Mouse (Mus musculus): ENCODE data around the gene Drosha. TPM values are rescaled to one million over a fixed set of nuclear protein-coding genes. Genes with fewer than 3 reads are reported as not detected.

Drosha gene
- polyA plus RNA-seq, 1 experiment from 2014 or later: 77.9 TPM

DNA sequence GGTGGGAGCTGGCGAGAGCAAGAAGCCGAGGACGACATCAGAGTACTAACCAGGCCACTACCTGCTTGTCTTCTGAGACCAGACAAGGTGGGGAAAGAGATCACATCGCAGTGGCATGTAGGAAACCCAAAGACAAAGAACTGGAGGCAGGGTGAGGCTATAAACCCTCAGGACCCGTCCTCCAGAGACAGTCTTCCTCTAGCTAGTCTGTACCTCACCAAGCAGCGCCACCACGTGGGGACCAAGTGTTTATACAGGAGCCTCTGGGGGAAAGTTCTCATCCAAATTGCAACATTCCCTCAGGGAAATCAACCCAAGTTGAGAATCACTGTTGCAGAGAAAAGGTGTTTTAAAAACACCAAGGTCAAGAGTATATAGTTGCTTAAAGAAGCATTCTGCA is 18.2 kb downstream of the Drosha start:
- H3K9me3 ChIP-seq (replicated peaks): no peaks in the 10 kb centered on the region
- H3K4me3 ChIP-seq: no peak overlapping the region
- H3K27ac ChIP-seq (replicated peaks): no peak overlapping the region
- H3K4me1 ChIP-seq: no peaks in the 10 kb centered on the region
- H3K27me3 ChIP-seq (ENCODE audit: low read depth, poor library complexity, severe bottlenecking): no peaks in the 10 kb centered on the region
- H3K36me3 ChIP-seq: peaks cover 99% of the 10 kb centered on the region
- DNase-seq (ENCODE audit: low spot score): no peak
- 79% methylated on average over 7 of the region's 7 CpGs for WGBS

GRCm38 (mm10) chr15:12848196-12848975 is 23.8 kb downstream of the Drosha start:
- H3K4me1 ChIP-seq: no peaks in the 10 kb centered on the region
- WGBS: 92% methylated on average over 11 of the region's 11 CpGs
- no peaks in the 10 kb centered on the region for H3K9me3 ChIP-seq (replicated peaks)
- no peaks in the 10 kb centered on the region for H3K27me3 ChIP-seq (ENCODE audit: low read depth, poor library complexity, severe bottlenecking)
- H3K36me3 ChIP-seq: peaks cover 100% of the 10 kb centered on the region
- no peak overlapping the region for H3K27ac ChIP-seq (replicated peaks)
- no peak for DNase-seq (ENCODE audit: low spot score)
- H3K4me3 ChIP-seq: no peak overlapping the region

- Histone ChIP-seq H3K9me3 (replicated peaks) (no peaks in the 10 kb centered on the region), H3K4me1 (no peaks in the 10 kb centered on the region), H3K4me3 (no peak overlapping the region), H3K27ac (replicated peaks) (no peak overlapping the region), H3K27me3 (ENCODE audit: low read depth, poor library complexity, severe bottlenecking) (no peaks in the 10 kb centered on the region), H3K36me3 (peaks cover 100% of the 10 kb centered on the region)
- WGBS: 91% methylated on average over 4 of the region's 4 CpGs
- DNase-seq (ENCODE audit: low spot score): no peak
Observed at GRCm38 (mm10) chr15:12849373-12849772, 24.8 kb downstream of the Drosha start.

DNA sequence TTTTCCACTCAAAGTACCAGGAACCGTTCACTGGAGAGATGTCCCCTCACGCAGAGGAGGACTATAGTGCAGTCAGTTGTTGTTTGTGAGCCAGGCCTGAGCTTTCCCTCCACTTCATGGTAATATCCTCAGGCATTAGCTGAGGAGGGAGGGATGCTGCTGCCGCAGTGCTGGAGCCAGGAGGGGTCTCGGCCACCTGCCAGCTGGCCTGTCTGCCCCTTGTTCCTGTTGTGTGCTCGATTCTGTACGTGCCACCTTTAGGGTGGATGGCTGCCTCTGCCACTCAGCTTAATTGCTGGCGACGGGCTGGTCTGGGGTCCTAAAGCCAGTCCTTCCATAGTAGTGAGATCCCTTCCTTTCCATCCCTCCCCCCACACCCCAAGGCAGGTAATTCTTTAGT is 28.9 kb downstream of the Drosha start:
- H3K36me3 ChIP-seq: peaks cover 98% of the 10 kb centered on the region
- no peaks in the 10 kb centered on the region for H3K9me3 ChIP-seq (replicated peaks)
- H3K27me3 ChIP-seq (ENCODE audit: low read depth, poor library complexity, severe bottlenecking): no peaks in the 10 kb centered on the region
- no peak overlapping the region for H3K4me3 ChIP-seq
- 96% methylated on average over 8 of the region's 8 CpGs for WGBS
- H3K4me1 ChIP-seq: no peaks in the 10 kb centered on the region
- DNase-seq (ENCODE audit: low spot score): no peak
- H3K27ac ChIP-seq (replicated peaks): no peak overlapping the region

- no peak overlapping the region for H3K4me3 ChIP-seq
- peaks cover 98% of the 10 kb centered on the region for H3K36me3 ChIP-seq
Observed at GRCm38 (mm10) chr15:12856780-12857179, 32.2 kb downstream of the Drosha start.

GRCm38 (mm10) chr15:12857840-12858516 is 33.4 kb downstream of the Drosha start:
- Histone ChIP-seq H3K27ac (replicated peaks) (no peak overlapping the region), H3K4me1 (no peaks in the 10 kb centered on the region), H3K36me3 (peaks cover 98% of the 10 kb centered on the region), H3K27me3 (ENCODE audit: low read depth, poor library complexity, severe bottlenecking) (no peaks in the 10 kb centered on the region), H3K4me3 (no peak overlapping the region), H3K9me3 (replicated peaks) (no peaks in the 10 kb centered on the region)
- no peak for DNase-seq (ENCODE audit: low spot score)
- WGBS: 89% methylated on average over 12 of the region's 12 CpGs

More at GRCm38 (mm10) chr15:12856780-12857179, 32.2 kb downstream of the Drosha start:
- WGBS: 96% methylated on average over 6 of the region's 6 CpGs
- H3K27me3 ChIP-seq (ENCODE audit: low read depth, poor library complexity, severe bottlenecking): no peaks in the 10 kb centered on the region
- no peaks in the 10 kb centered on the region for H3K9me3 ChIP-seq (replicated peaks)
- H3K27ac ChIP-seq (replicated peaks): no peak overlapping the region
- no peak for DNase-seq (ENCODE audit: low spot score)
- no peaks in the 10 kb centered on the region for H3K4me1 ChIP-seq

DNA sequence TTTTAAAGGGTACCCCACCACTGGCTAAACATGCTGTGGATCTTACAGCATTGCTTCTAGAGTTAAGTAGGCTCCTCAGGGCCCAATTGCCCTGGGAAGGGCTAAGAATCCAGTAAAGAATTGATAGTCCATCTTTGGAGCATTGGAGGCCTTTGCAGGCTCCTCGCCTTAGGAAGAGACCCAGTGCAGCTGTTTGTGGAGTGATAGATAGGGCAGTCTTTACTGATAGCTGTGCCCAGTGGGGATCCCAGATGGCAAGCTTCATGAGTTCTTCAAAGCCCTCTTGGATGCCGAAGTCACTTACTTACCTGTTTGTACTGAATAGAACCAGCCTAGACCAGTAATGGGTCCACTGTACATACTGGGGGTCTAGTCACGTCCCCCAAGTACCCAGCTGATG is 34.0 kb downstream of the Drosha start:
- H3K27me3 ChIP-seq (ENCODE audit: low read depth, poor library complexity, severe bottlenecking): no peaks in the 10 kb centered on the region
- H3K36me3 ChIP-seq: peaks cover 98% of the 10 kb centered on the region
- no peaks in the 10 kb centered on the region for H3K9me3 ChIP-seq (replicated peaks)
- H3K4me1 ChIP-seq: no peaks in the 10 kb centered on the region
- H3K4me3 ChIP-seq: no peak overlapping the region
- 90% methylated on average over 3 of the region's 3 CpGs for WGBS
- H3K27ac ChIP-seq (replicated peaks): no peak overlapping the region
- DNase-seq (ENCODE audit: low spot score): no peak

- DNase-seq (ENCODE audit: low spot score): no peak
- no peak overlapping the region for H3K4me3 ChIP-seq
- 83% methylated on average over 3 of the region's 3 CpGs for WGBS
- H3K36me3 ChIP-seq: peaks cover 98% of the 10 kb centered on the region
- H3K27ac ChIP-seq (replicated peaks): no peak overlapping the region
- H3K4me1 ChIP-seq: no peaks in the 10 kb centered on the region
- H3K9me3 ChIP-seq (replicated peaks): no peaks in the 10 kb centered on the region
- H3K27me3 ChIP-seq (ENCODE audit: low read depth, poor library complexity, severe bottlenecking): no peaks in the 10 kb centered on the region
Observed at GRCm38 (mm10) chr15:12862061-12862460, 37.4 kb downstream of the Drosha start.

- Histone ChIP-seq H3K36me3 (peaks cover 99% of the 10 kb centered on the region), H3K27me3 (ENCODE audit: low read depth, poor library complexity, severe bottlenecking) (no peaks in the 10 kb centered on the region), H3K4me1 (no peaks in the 10 kb centered on the region), H3K4me3 (no peak overlapping the region), H3K9me3 (replicated peaks) (no peaks in the 10 kb centered on the region), H3K27ac (replicated peaks) (no peak overlapping the region)
- WGBS: 90% methylated on average over 1 of the region's 1 CpGs
- DNase-seq (ENCODE audit: low spot score): no peak
Observed at GRCm38 (mm10) chr15:12863669-12864068, 39.1 kb downstream of the Drosha start.

DNA sequence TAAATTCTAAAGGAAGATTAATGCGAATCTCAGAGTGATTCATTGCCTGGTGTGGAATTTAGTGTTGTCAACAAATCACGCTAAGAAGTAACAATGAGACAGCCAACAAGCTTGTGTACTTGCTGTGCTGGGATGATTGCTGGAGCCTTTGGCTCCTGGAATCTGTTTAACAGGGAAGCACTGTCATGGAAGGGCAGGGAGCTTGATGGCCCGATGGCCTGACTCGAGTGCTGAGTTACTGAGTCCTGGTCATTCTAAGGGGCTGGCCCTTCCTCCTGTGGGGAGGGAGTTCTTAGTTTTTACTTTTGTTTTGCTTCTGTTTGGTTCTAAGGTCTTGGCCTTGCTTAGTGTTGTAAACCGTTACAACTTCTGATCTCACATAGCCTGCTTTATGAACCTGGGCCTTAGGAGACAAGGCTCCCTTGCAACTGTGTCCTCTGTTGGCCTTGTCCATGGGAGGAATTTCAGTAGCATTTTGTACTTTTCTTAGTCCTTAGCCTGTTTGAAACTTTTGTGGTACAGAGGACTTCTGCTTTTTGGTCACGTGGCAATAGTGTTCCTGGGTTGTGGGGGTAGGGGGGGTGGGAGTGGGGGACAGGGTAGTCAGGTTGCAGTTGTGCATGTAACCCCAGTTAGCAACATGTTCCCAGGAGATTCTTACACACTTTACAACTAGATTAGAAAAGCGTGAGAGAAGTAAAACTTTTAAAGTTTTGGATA is 41.1 kb downstream of the Drosha start:
- H3K36me3 ChIP-seq: peaks cover 97% of the 10 kb centered on the region

GRCm38 (mm10) chr15:12867269-12867668 is 42.7 kb downstream of the Drosha start:
- Histone ChIP-seq H3K9me3 (replicated peaks) (no peaks in the 10 kb centered on the region), H3K27ac (replicated peaks) (no peak overlapping the region), H3K4me3 (no peak overlapping the region), H3K4me1 (no peaks in the 10 kb centered on the region), H3K27me3 (ENCODE audit: low read depth, poor library complexity, severe bottlenecking) (no peaks in the 10 kb centered on the region), H3K36me3 (peaks cover 92% of the 10 kb centered on the region)
- DNase-seq (ENCODE audit: low spot score): no peak
- WGBS: 93% methylated on average over 8 of the region's 8 CpGs

More for the DNA sequence above, 41.1 kb downstream of the Drosha start:
- H3K9me3 ChIP-seq (replicated peaks): no peaks in the 10 kb centered on the region
- H3K4me3 ChIP-seq: no peak overlapping the region
- H3K27me3 ChIP-seq (ENCODE audit: low read depth, poor library complexity, severe bottlenecking): no peaks in the 10 kb centered on the region
- H3K27ac ChIP-seq (replicated peaks): no peak overlapping the region
- DNase-seq (ENCODE audit: low spot score): no peak
- H3K4me1 ChIP-seq: no peaks in the 10 kb centered on the region
- 89% methylated on average over 7 of the region's 7 CpGs for WGBS

- Histone ChIP-seq H3K9me3 (replicated peaks) (no peaks in the 10 kb centered on the region), H3K4me3 (no peak overlapping the region), H3K27me3 (ENCODE audit: low read depth, poor library complexity, severe bottlenecking) (no peaks in the 10 kb centered on the region), H3K4me1 (no peaks in the 10 kb centered on the region), H3K36me3 (peaks cover 90% of the 10 kb centered on the region), H3K27ac (replicated peaks) (no peak overlapping the region)
- 95% methylated on average over 18 of the region's 18 CpGs for WGBS
- no peak for DNase-seq (ENCODE audit: low spot score)
Observed at GRCm38 (mm10) chr15:12875442-12876176, 51.0 kb downstream of the Drosha start.

All from midbrain, embryonic 10.5 days (tissue).